Mouse (Mus musculus) liver (tissue): Measurements from ENCODE around the gene Luc7l.
"Not testable (repeated sequence)": the region's sequence is repeated elsewhere in the genome, so short reads cannot be mapped to it uniquely, and the experiment has no call there.

ENCODE experiments used
- DNase-seq: peaks from one replicate; pipeline ENCODE4 v3.0.0-alpha.2; 2020; ENCODE audit warnings: mixed read lengths

The Luc7l gene

DNA sequence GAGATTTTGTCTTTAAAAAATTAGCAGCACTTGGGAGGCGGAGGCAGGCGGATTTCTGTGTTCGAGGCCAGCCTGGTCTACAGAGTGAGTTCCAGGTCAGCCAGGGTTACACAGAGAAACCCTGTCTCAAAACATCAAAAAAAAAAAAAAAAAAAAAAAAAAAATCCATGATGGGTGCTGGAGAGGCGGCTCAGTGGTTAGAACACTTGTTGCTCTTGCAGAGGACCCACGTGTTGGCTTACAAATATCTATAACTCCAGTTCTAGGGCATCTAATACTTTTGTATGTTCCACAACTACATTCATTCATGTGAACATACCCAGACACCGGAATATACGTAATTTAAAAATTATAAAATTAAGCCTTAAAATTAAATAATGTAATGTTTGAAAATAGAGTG, 2.6 kb downstream of the Luc7l start:
- DNase-seq: no peak

DNA sequence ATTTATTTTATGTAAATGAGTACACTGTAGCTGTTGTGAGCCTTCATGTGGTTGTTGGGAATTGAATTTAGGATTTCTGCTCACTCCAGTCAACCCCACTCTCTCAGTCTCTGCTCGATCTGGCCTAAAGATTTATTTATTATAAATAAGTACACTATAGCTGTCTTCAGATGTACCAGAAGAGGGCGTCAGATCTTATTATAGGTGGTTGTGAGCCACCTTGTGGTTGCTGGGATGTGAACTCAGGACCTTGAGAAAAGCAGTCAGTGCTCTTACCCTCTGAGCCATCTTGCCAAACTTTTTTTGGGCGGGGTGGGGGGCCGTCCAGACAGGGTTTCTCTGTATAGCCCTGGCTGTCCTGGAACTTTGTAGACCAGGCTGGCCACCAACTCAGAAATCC, 9.1 kb downstream of the Luc7l start:
- no peak for DNase-seq

DNA sequence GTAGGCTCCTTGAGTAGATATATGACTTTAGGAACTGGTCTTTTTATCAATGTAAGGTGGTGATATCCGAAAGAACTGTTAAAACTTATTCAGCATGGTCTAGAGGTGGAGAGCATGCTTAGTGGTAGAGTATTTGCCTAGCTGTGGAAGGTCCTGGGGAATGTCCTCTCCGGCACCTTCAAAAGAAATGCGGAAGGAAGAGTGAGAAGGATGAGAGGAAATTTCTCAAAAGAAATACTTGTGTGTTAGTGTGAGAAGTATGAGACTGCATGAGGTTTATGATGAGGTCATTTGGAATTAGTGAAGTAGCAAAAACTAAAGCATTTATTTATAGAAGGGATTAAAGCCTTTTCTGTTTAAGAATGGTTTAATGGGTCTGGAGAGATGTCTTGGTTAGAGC, 9.7 kb downstream of the Luc7l start:
- no peak for DNase-seq

DNA sequence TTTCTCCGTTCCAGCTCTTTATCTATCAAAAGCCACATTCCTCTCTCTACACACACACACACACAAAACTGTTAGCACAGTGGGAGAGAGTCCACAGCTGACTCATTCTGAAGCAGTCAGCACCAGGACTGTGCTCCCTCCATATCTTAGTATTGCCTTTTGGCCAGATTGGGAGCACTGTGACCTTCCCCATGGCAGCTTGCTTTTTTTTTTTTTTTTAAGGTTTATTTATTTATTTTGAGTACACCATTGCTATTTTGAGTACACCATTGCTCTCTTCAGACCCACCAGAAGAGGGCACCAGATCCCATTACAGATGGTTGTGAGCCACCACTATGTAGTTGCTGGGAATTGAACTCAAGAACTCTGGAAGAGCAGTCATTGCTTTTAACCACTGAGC, 16.2 kb downstream of the Luc7l start:
- DNase-seq: no peak

DNA sequence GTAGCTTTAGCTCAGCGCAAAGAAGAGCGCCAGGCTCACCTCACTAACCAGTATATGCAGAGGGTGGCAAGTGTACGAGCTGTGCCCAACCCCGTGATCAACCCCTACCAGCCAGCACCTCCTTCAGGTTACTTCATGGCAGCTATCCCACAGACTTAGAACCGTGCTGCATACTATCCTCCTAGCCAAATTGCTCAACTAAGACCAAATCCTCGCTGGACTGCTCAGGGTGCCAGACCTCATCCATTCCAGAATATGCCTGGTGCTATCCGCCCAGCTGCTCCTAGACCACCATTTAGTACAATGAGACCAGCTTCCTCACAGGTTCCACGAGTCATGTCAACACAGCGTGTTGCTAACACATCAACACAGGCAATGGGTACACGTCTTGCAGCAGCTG, 16.9 kb downstream of the Luc7l start:
- DNase-seq: not testable (repeated sequence)

DNA sequence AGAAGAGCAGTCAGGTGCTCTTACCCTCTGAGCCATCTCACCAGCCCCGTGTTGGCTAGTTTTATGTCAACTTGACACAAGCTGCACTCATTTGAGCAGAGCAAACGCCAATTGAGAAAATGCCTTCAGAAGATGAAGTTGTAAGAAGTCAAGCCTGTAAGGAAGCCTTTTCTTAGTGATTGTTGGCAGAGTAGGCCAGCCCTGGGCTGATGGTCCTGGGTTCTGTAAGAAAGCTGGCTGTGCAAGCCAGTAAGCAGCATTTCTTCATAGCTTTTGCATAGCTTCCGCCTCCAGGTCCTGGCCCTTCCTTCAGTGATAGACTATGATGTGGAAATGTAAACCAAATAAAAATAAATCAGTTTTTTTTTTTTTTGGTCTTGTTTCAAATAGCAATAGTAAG, 19.9 kb downstream of the Luc7l start:
- DNase-seq: no peak

DNA sequence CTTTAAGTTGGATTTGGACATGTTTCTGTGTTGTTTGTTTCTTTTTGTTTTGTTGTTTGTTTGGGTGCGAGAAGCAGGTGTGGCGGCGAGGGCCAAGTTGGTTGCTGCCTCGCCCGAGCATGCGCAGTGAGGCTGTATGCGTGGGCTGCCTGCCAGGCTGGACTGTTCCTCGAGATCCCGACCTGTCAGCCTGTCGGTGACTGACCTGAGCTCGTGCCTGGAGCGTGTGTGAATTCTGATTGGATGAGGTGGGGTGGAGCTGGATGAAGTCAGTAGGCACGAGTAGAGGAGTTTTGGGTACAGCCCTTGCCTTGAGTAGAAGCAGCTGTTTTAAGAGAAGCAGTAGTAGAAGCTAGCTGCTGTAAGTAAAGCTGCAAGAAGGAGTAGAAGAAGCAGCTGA, 23.2 kb downstream of the Luc7l start:
- DNase-seq: no peak

DNA sequence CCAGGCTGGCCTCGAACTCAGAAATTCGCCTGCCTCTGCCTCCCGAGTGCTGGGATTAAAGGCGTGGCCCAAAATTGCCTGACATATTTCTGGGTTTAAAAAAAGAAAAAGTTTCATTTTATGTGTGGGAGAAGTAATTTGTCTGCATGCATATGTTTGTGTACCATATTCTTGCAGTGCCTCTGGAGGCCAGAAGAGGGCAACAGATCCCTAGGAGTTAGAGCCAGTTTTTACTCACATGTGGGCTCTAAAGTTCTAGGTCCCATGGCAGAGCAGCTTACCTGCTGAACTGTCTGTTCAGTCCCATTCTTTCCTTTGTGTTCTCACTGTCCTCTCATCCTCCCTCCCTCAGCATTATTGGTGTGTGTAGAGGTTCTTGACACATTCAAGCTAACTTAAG, 24.0 kb downstream of the Luc7l start:
- peak; percentile 28 for DNase-seq

DNA sequence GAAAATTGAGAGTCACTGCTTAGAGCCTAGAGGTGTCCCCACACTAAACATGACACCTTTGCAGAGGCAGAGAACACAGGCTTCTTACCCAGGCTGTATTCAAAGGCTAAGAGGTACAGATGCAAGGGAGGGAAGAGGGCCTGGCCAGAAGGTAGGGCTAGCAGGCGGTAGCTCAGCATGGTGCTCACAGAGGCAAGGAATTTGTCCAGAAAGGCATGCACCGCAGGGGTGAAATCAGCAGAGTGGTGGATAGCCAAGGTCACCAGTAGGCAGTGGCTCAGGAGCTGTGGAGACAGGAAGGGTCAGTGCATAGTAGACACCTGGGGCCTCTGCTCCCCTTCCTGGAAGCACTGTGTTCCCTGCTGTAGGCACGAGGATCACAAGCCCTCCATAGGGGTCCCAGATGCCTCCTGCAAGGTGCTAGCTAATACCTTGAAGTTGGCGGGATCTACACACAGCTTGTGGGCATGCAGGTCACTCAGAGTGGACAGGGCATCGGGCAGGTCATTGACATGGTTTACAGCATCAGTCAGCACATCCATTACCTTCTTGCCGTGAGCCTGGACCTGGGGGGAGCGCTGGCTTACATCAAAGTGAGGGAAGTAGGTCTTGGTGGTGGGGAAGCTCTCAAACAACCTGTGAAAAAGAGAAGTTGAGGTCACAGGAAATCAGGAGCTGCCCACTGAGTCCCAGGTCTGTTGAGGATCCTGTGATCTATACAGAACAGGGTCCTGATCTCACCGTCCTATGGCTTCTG, 33.7 kb downstream of the Luc7l start:
- no peak for DNase-seq

DNA sequence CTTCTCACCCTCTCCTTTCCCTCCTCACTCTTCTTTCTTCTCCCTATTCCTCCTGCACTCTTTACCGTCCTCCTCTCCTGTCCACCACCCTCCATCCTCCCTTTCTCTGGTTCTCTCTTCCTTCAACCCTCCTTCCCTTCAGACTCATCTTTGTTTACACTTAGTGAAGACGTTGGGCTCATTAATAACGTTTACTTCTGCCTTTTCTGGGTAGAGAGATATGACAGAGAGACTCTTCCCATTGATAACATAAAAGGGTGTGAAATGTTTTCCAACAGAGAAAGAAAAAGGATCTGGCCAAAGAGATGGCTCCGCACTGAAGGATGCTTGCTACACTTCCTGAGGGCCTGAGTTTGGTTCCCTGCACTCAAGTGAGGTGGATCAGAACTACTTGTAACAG, 36.8 kb downstream of the Luc7l start:
- no peak for DNase-seq

DNA sequence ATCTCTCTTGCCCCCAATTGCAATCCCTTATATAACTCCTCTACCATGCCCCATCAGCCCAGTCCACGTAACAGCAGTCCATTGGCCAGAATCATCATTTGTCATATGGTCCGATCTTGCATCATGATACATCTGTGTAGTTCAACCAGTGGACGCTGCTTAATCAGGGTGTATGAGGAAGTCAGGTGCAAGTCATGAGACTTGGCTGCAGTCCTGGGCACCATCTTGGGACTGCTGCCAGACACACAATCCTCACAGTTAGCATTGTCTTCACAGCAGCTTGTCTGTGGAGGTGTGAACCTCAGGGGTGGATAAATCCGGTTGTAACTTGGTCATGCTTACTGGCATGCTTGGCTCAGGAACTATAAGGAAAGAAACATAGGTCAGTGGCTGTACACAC, 45.6 kb downstream of the Luc7l start:
- not testable (repeated sequence) for DNase-seq

DNA sequence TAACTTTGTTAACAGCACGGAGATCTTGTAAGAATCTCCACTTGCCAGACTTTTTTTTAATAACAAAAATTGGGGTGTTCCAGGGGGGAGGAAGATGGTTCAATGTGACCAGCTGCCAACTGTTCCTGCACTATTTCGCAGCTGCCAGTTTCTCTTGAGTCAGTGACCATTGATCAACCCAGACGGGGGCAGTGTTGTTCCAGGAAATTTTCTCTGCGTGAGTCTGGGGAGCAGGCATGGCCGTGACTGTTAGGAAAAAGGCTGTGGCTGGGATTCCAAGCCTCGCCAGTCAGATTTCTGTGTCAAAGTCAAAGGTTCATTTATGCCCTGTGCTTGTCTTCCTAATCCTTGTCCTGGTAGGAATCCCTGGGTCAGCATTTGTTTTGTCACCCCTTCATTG, 61.6 kb downstream of the Luc7l start:
- DNase-seq: peak; percentile 53

DNA sequence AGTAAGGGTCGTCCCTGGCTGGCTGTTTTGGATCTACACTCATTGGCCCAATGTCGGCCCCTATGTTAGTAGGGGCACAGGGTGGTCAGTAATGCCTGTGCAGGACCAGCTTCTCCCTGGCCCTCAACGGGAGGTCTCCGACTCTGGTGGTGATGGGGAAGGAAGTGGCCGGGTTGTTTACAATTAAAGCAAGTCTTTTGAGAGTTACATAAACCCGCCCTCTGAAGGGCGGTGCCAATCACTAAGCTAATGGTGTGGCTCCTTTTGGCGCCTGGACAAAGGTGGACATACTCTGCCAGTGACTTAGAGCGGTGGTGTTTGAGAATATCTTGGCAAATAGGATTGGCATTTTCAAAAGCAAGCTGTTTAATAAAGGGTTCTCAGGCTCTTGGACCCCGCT, 62.8 kb downstream of the Luc7l start:
- DNase-seq: no peak

DNA sequence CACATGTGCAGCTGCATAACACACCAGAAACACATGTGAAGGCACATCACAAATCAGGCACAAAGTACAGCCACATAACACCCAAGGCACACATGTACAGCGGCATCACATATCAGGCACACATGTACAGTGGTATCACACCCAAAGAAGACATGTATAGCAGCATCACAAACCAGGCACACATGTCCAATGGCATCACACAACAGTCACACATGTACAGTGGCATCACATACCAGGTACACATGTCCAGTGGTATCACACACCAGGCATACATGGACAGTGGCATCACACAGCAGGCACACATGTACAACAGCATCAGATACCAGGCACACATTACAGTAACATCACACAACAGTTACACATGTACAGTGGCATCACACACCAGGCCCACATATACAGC, 65.7 kb downstream of the Luc7l start:
- DNase-seq: no peak
